Mouse (Mus musculus): ENCODE data around the gene Fkbp2. TPM values are rescaled to one million over a fixed set of nuclear protein-coding genes. Genes with fewer than 3 reads are reported as not detected.

The Fkbp2 gene
- total RNA-seq, 2 experiments from 2014 or later, result 43.7 to 44.4 TPM

- DNase-seq, result peak; percentile 93
- intact Hi-C loops (cut with DNase I), result no loop called here
Observed at GRCm38 (mm10) chr19:6942249-6942691, 38.0 kb downstream of the Fkbp2 start, which contains the start of gene Gpr137. Gpr137 (minus strand) TSS chr19:6942480.

GRCm38 (mm10) chr19:6941372-6942248, 38.7 kb downstream of the Fkbp2 start, which contains the start of gene Bad:
Bad (plus strand) TSS chr19:6941861.
- intact Hi-C loops (cut with DNase I), result no loop called here
- DNase-seq, result peak; percentile 94

GRCm38 (mm10) chr19:6940396-6941351, 39.6 kb downstream of the Fkbp2 start:
- intact Hi-C loops (cut with DNase I), result no loop called here
- DNase-seq, result no peak

- intact Hi-C loops (cut with DNase I), result no loop called here
- DNase-seq, result no peak
Observed at GRCm38 (mm10) chr19:6939106-6940002, 40.9 kb downstream of the Fkbp2 start.

- intact Hi-C loops (cut with DNase I), result no loop called here
- peak; percentile 38 for DNase-seq
Observed at GRCm38 (mm10) chr19:6937541-6938465, 42.5 kb downstream of the Fkbp2 start.

- DNase-seq, result no peak
- intact Hi-C loops (cut with DNase I), result no loop called here
Observed at GRCm38 (mm10) chr19:6936299-6936698, 44.0 kb downstream of the Fkbp2 start.

- no peak for DNase-seq
- intact Hi-C loops (cut with DNase I), result no loop called here
Observed at GRCm38 (mm10) chr19:6934195-6934977, 45.9 kb downstream of the Fkbp2 start, which contains the start of gene Kcnk4. Kcnk4 (minus strand) TSS chr19:6934515.

- DNase-seq, result peak; percentile 45
- intact Hi-C loops (cut with DNase I), result no loop called here
Observed at GRCm38 (mm10) chr19:6933436-6934194, 46.7 kb downstream of the Fkbp2 start.

GRCm38 (mm10) chr19:6933102-6933435, 47.2 kb downstream of the Fkbp2 start:
- intact Hi-C loops (cut with DNase I), result no loop called here
- no peak for DNase-seq

- intact Hi-C loops (cut with DNase I), result no loop called here
Observed at GRCm38 (mm10) chr19:6932018-6932417, 48.3 kb downstream of the Fkbp2 start.

GRCm38 (mm10) chr19:6931002-6931401, 49.3 kb downstream of the Fkbp2 start:
- intact Hi-C loops (cut with DNase I), result no loop called here
- DNase-seq, result no peak

More at GRCm38 (mm10) chr19:6932018-6932417, 48.3 kb downstream of the Fkbp2 start:
- no peak for DNase-seq

- no peak for DNase-seq
- intact Hi-C loops (cut with DNase I), result no loop called here
Observed at GRCm38 (mm10) chr19:6928080-6928479, 52.2 kb downstream of the Fkbp2 start.

Other genes starting within 250 kb of the Fkbp2 start
- gene Rps6ka4, start 139.9 kb downstream of the Fkbp2 start, total RNA-seq (2021), result 10 to 100 TPM; 22.5 to 23.5 TPM
- under 1 TPM; 0.82 to 0.91 TPM for gene Ccdc88b, start 122.3 kb downstream of the Fkbp2 start, total RNA-seq (2021)
- gene Trmt112, start 70.8 kb downstream of the Fkbp2 start, total RNA-seq (2021), result 10 to 100 TPM; 42.5 to 43.0 TPM
- gene Prdx5, start 70.4 kb downstream of the Fkbp2 start, total RNA-seq (2021), result 100 to 1,000 TPM; 203 to 204 TPM
- 10 to 100 TPM; 30.4 to 32.7 TPM for gene Esrra, start 58.7 kb downstream of the Fkbp2 start, total RNA-seq (2021)
- 10 to 100 TPM in 1 of 2 experiments, 1 to 10 TPM in 1; 6.2 to 11.1 TPM for gene Catsperz, start 55.1 kb downstream of the Fkbp2 start, total RNA-seq (2021)
- gene Kcnk4, start 46.0 kb downstream of the Fkbp2 start, total RNA-seq (2021), result 10 to 100 TPM; 13.8 to 15.5 TPM
- gene Bad, start 38.6 kb downstream of the Fkbp2 start, total RNA-seq (2021), result 10 to 100 TPM; 46.2 to 47.1 TPM
- gene Gpr137, start 38.0 kb downstream of the Fkbp2 start, total RNA-seq (2021), result 10 to 100 TPM; 56.8 to 63.6 TPM
- gene Ppp1r14b, start 5.5 kb downstream of the Fkbp2 start, total RNA-seq (2021), result 100 to 1,000 TPM; 335 to 369 TPM
- 10 to 100 TPM; 13.7 to 15.1 TPM for gene Plcb3, start 4.0 kb downstream of the Fkbp2 start, total RNA-seq (2021)
- gene Vegfb, start 7.2 kb upstream of the Fkbp2 start, total RNA-seq (2021), result 10 to 100 TPM; 74.4 to 80.7 TPM
- 10 to 100 TPM; 14.0 to 17.7 TPM for gene Dnajc4, start 12.1 kb upstream of the Fkbp2 start, total RNA-seq (2021)
- 10 to 100 TPM in 1 of 2 experiments, 1 to 10 TPM in 1; 8.9 to 11.5 TPM for gene Nudt22, start 15.6 kb upstream of the Fkbp2 start, total RNA-seq (2021)
- 10 to 100 TPM; 17.6 to 21.4 TPM for gene Trpt1, start 15.6 kb upstream of the Fkbp2 start, total RNA-seq (2021)
- 1 to 10 TPM; 3.2 to 3.4 TPM for gene Fermt3, start 39.0 kb upstream of the Fkbp2 start, total RNA-seq (2021)
- 100 to 1,000 TPM; 127 to 130 TPM for gene Stip1, start 59.5 kb upstream of the Fkbp2 start, total RNA-seq (2021)
- gene Macrod1, start 76.3 kb upstream of the Fkbp2 start, total RNA-seq (2021), result 1 to 10 TPM; 5.5 to 6.3 TPM
- gene Flrt1, start 125.2 kb upstream of the Fkbp2 start, total RNA-seq (2021), result 10 to 100 TPM; 22.4 to 23.5 TPM
- gene Otub1, start 225.8 kb upstream of the Fkbp2 start, total RNA-seq (2021), result 100 to 1,000 TPM; 181 TPM
- gene Cox8a, start 237.1 kb upstream of the Fkbp2 start, total RNA-seq (2021), result 100 to 1,000 TPM; 469 to 499 TPM